Mouse (Mus musculus): ENCODE data around the gene C130032M10Rik. TPM values are rescaled to one million over a fixed set of nuclear protein-coding genes. Genes with fewer than 3 reads are reported as not detected.

The C130032M10Rik gene
- polyA plus RNA-seq, 1 experiment from 2014 or later = not detected

GRCm38 (mm10) chr9:114487481-114488258, 27.8 kb upstream of the C130032M10Rik start:
- Histone ChIP-seq H3K9me3 (replicated peaks; ENCODE audit: control insufficient read depth, low read length) (no peaks in the 10 kb centered on the region), H3K27me3 (replicated peaks; ENCODE audit: control insufficient read depth, insufficient read depth, low read length) (no peaks in the 10 kb centered on the region), H3K4me1 (ENCODE audit: control insufficient read depth, insufficient read depth, low read length) (no peaks in the 10 kb centered on the region), H3K9ac (ENCODE audit: low read length) (no peak overlapping the region), H3K27ac (ENCODE audit: low read depth, low read length) (no peak overlapping the region), H3K4me3 (ENCODE audit: low read depth, low read length) (no peak overlapping the region), H3K4me2 (ENCODE audit: low read length) (no peak overlapping the region), H3K36me3 (ENCODE audit: control insufficient read depth, insufficient read depth, low read length) (no peaks in the 10 kb centered on the region)
- DNase-seq (ENCODE audit: low spot score) (no peak), ATAC-seq (no peak)
- WGBS = 88% methylated on average over 23 of the region's 23 CpGs

- WGBS = 89% methylated on average over 7 of the region's 7 CpGs
- ATAC-seq = no peak
- Histone ChIP-seq H3K36me3 (ENCODE audit: control insufficient read depth, insufficient read depth, low read length) (no peaks in the 10 kb centered on the region), H3K27me3 (replicated peaks; ENCODE audit: control insufficient read depth, insufficient read depth, low read length) (no peaks in the 10 kb centered on the region), H3K27ac (ENCODE audit: low read depth, low read length) (no peak overlapping the region), H3K4me1 (ENCODE audit: control insufficient read depth, insufficient read depth, low read length) (no peaks in the 10 kb centered on the region), H3K4me3 (ENCODE audit: low read depth, low read length) (no peak overlapping the region), H3K4me2 (ENCODE audit: low read length) (no peak overlapping the region), H3K9me3 (replicated peaks; ENCODE audit: control insufficient read depth, low read length) (no peaks in the 10 kb centered on the region), H3K9ac (ENCODE audit: low read length) (no peak overlapping the region)
- DNase-seq (ENCODE audit: low spot score) = no peak
These were observed 19.0 kb upstream of the C130032M10Rik start for GRCm38 (mm10) chr9:114496469-114496868.

GRCm38 (mm10) chr9:114498218-114498617, 17.3 kb upstream of the C130032M10Rik start:
- Histone ChIP-seq H3K4me2 (ENCODE audit: low read length) (no peak overlapping the region), H3K36me3 (ENCODE audit: control insufficient read depth, insufficient read depth, low read length) (no peaks in the 10 kb centered on the region), H3K4me1 (ENCODE audit: control insufficient read depth, insufficient read depth, low read length) (no peaks in the 10 kb centered on the region), H3K4me3 (ENCODE audit: low read depth, low read length) (no peak overlapping the region), H3K27ac (ENCODE audit: low read depth, low read length) (no peak overlapping the region), H3K9me3 (replicated peaks; ENCODE audit: control insufficient read depth, low read length) (no peaks in the 10 kb centered on the region), H3K27me3 (replicated peaks; ENCODE audit: control insufficient read depth, insufficient read depth, low read length) (no peaks in the 10 kb centered on the region), H3K9ac (ENCODE audit: low read length) (no peak overlapping the region)
- DNase-seq (ENCODE audit: low spot score) (peak; percentile 81), ATAC-seq (0 out of 2 replicates have a peak, but pooled peaks have one; percentile 61)
- 8% methylated on average over 11 of the region's 11 CpGs for WGBS

- ATAC-seq (no peak), DNase-seq (ENCODE audit: low spot score) (peak; percentile 73)
- Histone ChIP-seq H3K4me1 (ENCODE audit: control insufficient read depth, insufficient read depth, low read length) (no peaks in the 10 kb centered on the region), H3K4me2 (ENCODE audit: low read length) (no peak overlapping the region; the same call in 1 of the 2 replicates), H3K9ac (ENCODE audit: low read length) (no peak overlapping the region), H3K27ac (ENCODE audit: low read depth, low read length) (no peak overlapping the region), H3K4me3 (ENCODE audit: low read depth, low read length) (no peak overlapping the region), H3K27me3 (replicated peaks; ENCODE audit: control insufficient read depth, insufficient read depth, low read length) (no peaks in the 10 kb centered on the region), H3K36me3 (ENCODE audit: control insufficient read depth, insufficient read depth, low read length) (no peaks in the 10 kb centered on the region), H3K9me3 (replicated peaks; ENCODE audit: control insufficient read depth, low read length) (no peaks in the 10 kb centered on the region)
- 16% methylated on average over 15 of the region's 15 CpGs for WGBS
These were observed 15.5 kb upstream of the C130032M10Rik start for GRCm38 (mm10) chr9:114499783-114500515.

GRCm38 (mm10) chr9:114501111-114501510, 14.4 kb upstream of the C130032M10Rik start:
- no peaks in the 10 kb centered on the region for H3K4me1 ChIP-seq (ENCODE audit: control insufficient read depth, insufficient read depth, low read length)
- ATAC-seq (no peak), DNase-seq (ENCODE audit: low spot score) (no peak)
- no peak overlapping the region for H3K4me3 ChIP-seq (ENCODE audit: low read depth, low read length)
- no peak overlapping the region for H3K4me2 ChIP-seq (ENCODE audit: low read length)
- H3K9me3 ChIP-seq (replicated peaks; ENCODE audit: control insufficient read depth, low read length) = no peaks in the 10 kb centered on the region
- H3K27ac ChIP-seq (ENCODE audit: low read depth, low read length) = no peak overlapping the region
- 93% methylated on average over 7 of the region's 7 CpGs for WGBS
- no peaks in the 10 kb centered on the region for H3K36me3 ChIP-seq (ENCODE audit: control insufficient read depth, insufficient read depth, low read length)
- no peaks in the 10 kb centered on the region for H3K27me3 ChIP-seq (replicated peaks; ENCODE audit: control insufficient read depth, insufficient read depth, low read length)
- H3K9ac ChIP-seq (ENCODE audit: low read length) = no peak overlapping the region

DNA sequence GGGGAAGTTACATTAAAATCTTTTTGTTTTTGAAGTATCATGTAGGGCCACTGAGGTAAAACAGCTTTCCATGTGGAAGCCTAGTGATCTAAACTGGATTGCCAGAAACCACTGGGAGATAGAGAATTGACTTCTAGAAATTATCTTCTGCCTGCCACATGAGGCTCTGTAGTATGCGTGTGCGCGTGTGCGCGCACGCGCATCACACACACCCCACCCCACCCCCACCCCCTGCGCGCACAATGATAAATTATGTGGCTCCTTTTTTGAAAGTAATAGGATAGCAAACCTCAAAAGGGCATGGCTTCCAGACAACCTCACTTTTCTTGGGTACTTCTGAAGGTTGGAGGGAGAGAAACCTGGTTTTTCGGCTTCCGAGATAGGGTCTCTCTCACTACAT, 13.6 kb upstream of the C130032M10Rik start:
- Histone ChIP-seq H3K4me2 (ENCODE audit: low read length) (no peak overlapping the region), H3K27ac (ENCODE audit: low read depth, low read length) (no peak overlapping the region), H3K9ac (ENCODE audit: low read length) (no peak overlapping the region), H3K27me3 (replicated peaks; ENCODE audit: control insufficient read depth, insufficient read depth, low read length) (no peaks in the 10 kb centered on the region), H3K9me3 (replicated peaks; ENCODE audit: control insufficient read depth, low read length) (no peaks in the 10 kb centered on the region), H3K36me3 (ENCODE audit: control insufficient read depth, insufficient read depth, low read length) (no peaks in the 10 kb centered on the region), H3K4me3 (ENCODE audit: low read depth, low read length) (no peak overlapping the region), H3K4me1 (ENCODE audit: control insufficient read depth, insufficient read depth, low read length) (no peaks in the 10 kb centered on the region)
- no peak for DNase-seq (ENCODE audit: low spot score)
- over 99% methylated on average over 11 of the region's 11 CpGs for WGBS
- ATAC-seq = no peak

DNA sequence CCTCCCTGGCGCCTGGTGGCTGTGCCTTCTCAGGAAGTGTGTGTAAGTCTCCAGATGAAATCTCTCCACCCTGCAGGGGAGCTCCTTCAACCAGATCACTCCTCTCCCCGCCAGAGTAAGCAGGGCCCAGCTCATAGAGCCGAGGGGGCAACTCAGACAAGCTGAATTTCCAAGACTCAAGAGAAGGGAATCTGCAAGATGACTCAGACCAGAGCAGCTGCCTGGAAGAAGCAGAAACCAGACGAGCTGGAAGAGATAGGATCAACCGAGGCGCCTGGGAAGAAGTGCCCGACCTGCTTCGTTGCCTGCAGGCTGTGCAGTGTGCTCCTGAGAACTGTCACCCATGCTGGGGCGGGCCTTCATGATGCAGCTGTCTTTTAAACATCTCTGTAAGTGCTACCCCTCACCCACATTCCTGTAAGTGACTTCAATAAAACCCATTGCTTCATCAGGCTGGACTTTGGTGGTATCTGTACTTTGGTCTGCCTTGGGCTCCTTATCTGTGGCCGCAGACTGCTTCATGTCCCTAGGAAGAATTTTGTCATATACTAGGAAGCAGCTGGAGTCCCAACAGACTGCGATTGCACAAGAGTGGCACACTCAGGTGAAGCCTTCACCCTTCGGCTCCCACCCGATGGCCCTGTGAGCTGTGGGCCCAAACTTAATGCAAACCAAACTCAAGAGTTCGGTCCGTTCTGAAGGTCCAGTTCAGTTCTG, 12.6 kb upstream of the C130032M10Rik start:
- 76% methylated on average over 15 of the region's 15 CpGs for WGBS
- no peak overlapping the region for H3K27ac ChIP-seq (ENCODE audit: low read depth, low read length)
- no peaks in the 10 kb centered on the region for H3K4me1 ChIP-seq (ENCODE audit: control insufficient read depth, insufficient read depth, low read length)
- H3K4me2 ChIP-seq (ENCODE audit: low read length) = no peak overlapping the region
- H3K9me3 ChIP-seq (replicated peaks; ENCODE audit: control insufficient read depth, low read length) = no peaks in the 10 kb centered on the region
- DNase-seq (ENCODE audit: low spot score) (no peak), ATAC-seq (no peak)
- H3K4me3 ChIP-seq (ENCODE audit: low read depth, low read length) = no peak overlapping the region
- H3K9ac ChIP-seq (ENCODE audit: low read length) = no peak overlapping the region
- H3K36me3 ChIP-seq (ENCODE audit: control insufficient read depth, insufficient read depth, low read length) = no peaks in the 10 kb centered on the region
- no peaks in the 10 kb centered on the region for H3K27me3 ChIP-seq (replicated peaks; ENCODE audit: control insufficient read depth, insufficient read depth, low read length)

- Histone ChIP-seq H3K9ac (ENCODE audit: low read length) (no peak within 1 kb of the TSS), H3K36me3 (ENCODE audit: control insufficient read depth, insufficient read depth, low read length) (no peaks in the 10 kb centered on the region), H3K4me3 (ENCODE audit: low read depth, low read length) (no peak within 1 kb of the TSS), H3K9me3 (replicated peaks; ENCODE audit: control insufficient read depth, low read length) (no peaks in the 10 kb centered on the region), H3K27me3 (replicated peaks; ENCODE audit: control insufficient read depth, insufficient read depth, low read length) (no peaks in the 10 kb centered on the region), H3K4me2 (ENCODE audit: low read length) (no peak within 1 kb of the TSS), H3K4me1 (ENCODE audit: control insufficient read depth, insufficient read depth, low read length) (no peaks in the 10 kb centered on the region), H3K27ac (ENCODE audit: low read depth, low read length) (no peak within 1 kb of the TSS)
- WGBS = 87% methylated on average over 9 of the region's 9 CpGs
- ATAC-seq = no peak
- no peak for DNase-seq (ENCODE audit: low spot score)
These were observed 10.7 kb upstream of the C130032M10Rik start, which contains the start of gene Ccr4 for GRCm38 (mm10) chr9:114504816-114505215. Ccr4 (minus strand) TSS chr9:114504916.

Data from forebrain, embryonic 14.5 days (tissue).